Mouse (Mus musculus): ENCODE results near the gene Mrgpra6. TPM values are rescaled to one million over a fixed set of nuclear protein-coding genes. Genes with fewer than 3 reads are reported as not detected.

Mrgpra6 gene
- polyA plus RNA-seq, 1 experiment from 2014 or later = not detected

DNA sequence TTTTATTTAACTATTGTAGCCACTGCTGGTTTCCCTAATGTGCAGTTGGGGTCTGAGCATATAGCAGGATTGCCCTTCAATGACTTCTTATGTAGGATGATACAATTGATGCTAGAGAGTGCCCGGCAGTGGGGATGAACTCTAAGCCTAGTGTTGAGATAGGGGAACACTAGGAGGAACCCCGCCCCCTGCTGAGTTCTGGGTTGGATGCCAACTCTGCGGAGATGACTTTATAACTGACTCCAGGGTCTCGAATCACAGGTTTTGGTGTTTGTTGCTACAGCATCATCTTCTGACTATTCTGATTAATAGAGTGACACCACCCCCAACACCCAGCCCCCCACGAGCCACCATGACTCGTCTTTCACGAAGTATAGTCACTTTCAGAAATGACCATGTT lies 56.4 kb downstream of the Mrgpra6 start:
- H3K4me1 ChIP-seq (replicated peaks) = no peaks in the 10 kb centered on the region
- H3K4me2 ChIP-seq = no peak overlapping the region
- H3K9me3 ChIP-seq (replicated peaks) = no peaks in the 10 kb centered on the region
- H3K4me3 ChIP-seq (replicated peaks) = no peak overlapping the region
- WGBS (ENCODE audit: insufficient replicate concordance) = 60% methylated on average over 7 of the region's 7 CpGs
- no peak overlapping the region for H3K9ac ChIP-seq
- H3K36me3 ChIP-seq (replicated peaks) = no peaks in the 10 kb centered on the region
- H3K27me3 ChIP-seq = no peaks in the 10 kb centered on the region
- ATAC-seq (ENCODE audit: insufficient read depth) = no peak
- no peak overlapping the region for H3K27ac ChIP-seq (replicated peaks)

DNA sequence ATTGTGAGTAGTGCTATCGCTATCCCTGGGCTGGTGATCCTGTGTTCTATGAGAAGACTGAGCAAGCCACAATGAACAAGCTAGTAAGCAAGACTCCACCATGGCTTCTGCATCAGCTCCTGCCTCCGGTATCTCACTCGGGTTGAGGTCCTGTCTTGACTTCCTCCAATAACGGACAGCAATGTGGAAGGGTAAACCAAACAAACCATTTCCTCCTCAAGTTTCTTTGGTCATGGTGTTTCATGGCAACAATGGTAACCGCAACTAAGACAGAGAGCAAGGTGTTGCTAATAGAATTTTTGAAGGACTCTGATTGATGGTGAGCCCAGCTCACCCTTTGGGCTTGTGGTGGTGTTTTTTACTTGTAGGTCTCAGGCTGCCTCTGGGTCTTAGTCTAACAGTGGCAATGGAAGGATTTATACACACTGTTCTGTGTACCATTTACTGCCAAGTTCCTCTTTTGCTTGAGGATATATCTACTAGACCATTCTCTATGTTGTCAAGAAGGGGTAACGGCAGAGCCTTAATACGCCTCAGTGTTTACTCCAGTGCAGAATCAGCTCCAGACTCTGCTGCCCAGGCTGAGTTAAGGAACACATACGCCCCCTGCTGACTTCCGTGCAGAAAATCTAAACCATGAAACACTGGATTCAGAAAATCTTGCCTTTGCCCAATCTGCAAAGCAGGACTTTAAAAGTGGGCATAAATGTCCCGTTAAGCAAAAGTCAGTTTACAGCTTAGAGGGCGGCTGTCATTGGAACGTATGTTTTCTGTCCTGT lies 58.5 kb downstream of the Mrgpra6 start:
- no peaks in the 10 kb centered on the region for H3K27me3 ChIP-seq
- no peak overlapping the region for H3K27ac ChIP-seq (replicated peaks)
- no peak for ATAC-seq (ENCODE audit: insufficient read depth)
- no peak overlapping the region for H3K4me3 ChIP-seq (replicated peaks)
- no peaks in the 10 kb centered on the region for H3K36me3 ChIP-seq (replicated peaks)
- H3K9me3 ChIP-seq (replicated peaks) = no peaks in the 10 kb centered on the region
- H3K4me2 ChIP-seq = no peak overlapping the region
- no peak overlapping the region for H3K9ac ChIP-seq
- H3K4me1 ChIP-seq (replicated peaks) = no peaks in the 10 kb centered on the region
- whole genome bisulfite sequencing (ENCODE audit: insufficient replicate concordance) = 20% methylated on average over 12 of the region's 12 CpGs

DNA sequence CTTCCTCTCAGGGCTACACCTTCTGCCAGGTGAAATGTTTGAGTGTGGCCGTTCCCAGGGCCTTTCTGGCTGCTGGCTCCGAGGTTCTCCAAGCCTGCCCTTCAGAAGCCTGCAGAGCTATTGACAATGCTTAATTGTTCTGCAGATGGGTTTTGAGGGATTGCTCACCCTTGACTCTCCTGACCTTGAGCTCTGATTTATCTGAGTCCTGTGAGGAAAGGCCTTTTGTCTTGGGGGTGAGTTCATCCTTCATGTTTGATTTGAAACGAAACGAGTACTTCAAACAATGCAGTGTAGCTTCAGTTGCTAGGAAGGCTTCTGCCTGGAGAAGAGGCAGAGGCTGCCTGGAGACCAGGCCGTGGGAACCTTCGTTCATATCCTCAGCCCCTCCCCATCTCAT lies 60.4 kb downstream of the Mrgpra6 start:
- no peaks in the 10 kb centered on the region for H3K36me3 ChIP-seq (replicated peaks)
- no peaks in the 10 kb centered on the region for H3K27me3 ChIP-seq
- no peak for ATAC-seq (ENCODE audit: insufficient read depth)
- no peaks in the 10 kb centered on the region for H3K9me3 ChIP-seq (replicated peaks)
- no peaks in the 10 kb centered on the region for H3K4me1 ChIP-seq (replicated peaks)
- WGBS (ENCODE audit: insufficient replicate concordance) = 33% methylated on average over 6 of the region's 6 CpGs
- H3K9ac ChIP-seq = no peak overlapping the region
- H3K4me2 ChIP-seq = no peak overlapping the region
- H3K27ac ChIP-seq (replicated peaks) = no peak overlapping the region
- no peak overlapping the region for H3K4me3 ChIP-seq (replicated peaks)

DNA sequence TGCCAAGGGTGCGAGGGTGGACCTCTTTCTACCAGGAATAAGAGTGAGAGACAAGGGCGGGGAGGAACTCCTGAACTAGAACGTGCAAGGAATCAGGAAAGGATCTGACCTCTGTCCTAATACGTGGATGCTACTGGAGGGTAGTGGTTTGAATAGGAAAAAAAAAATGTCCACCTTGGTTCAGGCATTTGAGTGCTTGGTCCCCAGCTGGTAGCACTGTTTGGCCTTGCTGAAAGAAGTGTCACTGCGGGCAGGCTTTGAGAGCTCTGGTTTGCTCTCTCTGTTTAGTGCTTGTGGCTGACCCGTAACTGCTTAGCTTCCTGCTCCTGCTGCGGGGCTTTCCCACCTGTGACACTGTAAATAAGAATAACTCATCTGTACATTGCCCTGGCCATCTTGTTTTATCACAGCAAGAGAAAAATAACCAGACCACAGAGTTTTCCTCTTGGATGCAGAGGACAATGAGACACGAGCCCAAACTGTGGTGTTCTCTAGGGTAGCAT lies 64.8 kb downstream of the Mrgpra6 start:
- H3K27ac ChIP-seq (replicated peaks) = no peak overlapping the region
- no peak overlapping the region for H3K4me2 ChIP-seq
- 60% methylated on average over 8 of the region's 8 CpGs for WGBS (ENCODE audit: insufficient replicate concordance)
- H3K4me1 ChIP-seq (replicated peaks) = no peaks in the 10 kb centered on the region
- ATAC-seq (ENCODE audit: insufficient read depth) = no peak
- H3K27me3 ChIP-seq = peaks cover 4% of the 10 kb centered on the region; the same call in 1 of the 2 replicates
- no peaks in the 10 kb centered on the region for H3K36me3 ChIP-seq (replicated peaks)
- no peak overlapping the region for H3K9ac ChIP-seq
- H3K4me3 ChIP-seq (replicated peaks) = no peak overlapping the region
- no peaks in the 10 kb centered on the region for H3K9me3 ChIP-seq (replicated peaks)

Other genes with a start within 250 kb of the Mrgpra6 start
- 5.2 and 5.8 TPM in 2 replicates for gene Uevld, start 246.4 kb downstream of the Mrgpra6 start, polyA plus RNA-seq (2015; fragmentation: Nextera tagmentation; extraction: Ambion mirVana)
- gene Gm9999, start 221.3 kb downstream of the Mrgpra6 start, polyA plus RNA-seq (2015; fragmentation: Nextera tagmentation; extraction: Ambion mirVana) = not detected in 2 replicates
- 10.7 and 11.3 TPM in 2 replicates for gene Spty2d1, start 196.5 kb downstream of the Mrgpra6 start, polyA plus RNA-seq (2015; fragmentation: Nextera tagmentation; extraction: Ambion mirVana)
- gene Tmem86a, start 154.3 kb downstream of the Mrgpra6 start, polyA plus RNA-seq (2015; fragmentation: Nextera tagmentation; extraction: Ambion mirVana) = 24.7 and 28.3 TPM in 2 replicates
- gene Ptpn5, start 71.2 kb downstream of the Mrgpra6 start, polyA plus RNA-seq (2015; fragmentation: Nextera tagmentation; extraction: Ambion mirVana) = 0.10 TPM in 1 of 2 replicates, not detected in the other
- gene Mrgpra9, start 47.9 kb upstream of the Mrgpra6 start, polyA plus RNA-seq (2015; fragmentation: Nextera tagmentation; extraction: Ambion mirVana) = not detected in 2 replicates
- not detected in 2 replicates for gene Mrgpra1, start 149.3 kb upstream of the Mrgpra6 start, polyA plus RNA-seq (2015; fragmentation: Nextera tagmentation; extraction: Ambion mirVana)
- 0.41 and 0.43 TPM in 2 replicates for gene Mrgpra2a, start 247.2 kb upstream of the Mrgpra6 start, polyA plus RNA-seq (2015; fragmentation: Nextera tagmentation; extraction: Ambion mirVana)

Measured in liver, embryonic 15.5 days (tissue).